Mouse (Mus musculus): ENCODE measurements around the gene Fam178b. TPM values are rescaled to one million over a fixed set of nuclear protein-coding genes. Genes with fewer than 3 reads are reported as not detected.
A peak's percentile ranks its signal among the peaks of the same experiment; 100 is the strongest.

The Fam178b gene
- total and polyA plus RNA-seq, 3 experiments, result not detected

DNA sequence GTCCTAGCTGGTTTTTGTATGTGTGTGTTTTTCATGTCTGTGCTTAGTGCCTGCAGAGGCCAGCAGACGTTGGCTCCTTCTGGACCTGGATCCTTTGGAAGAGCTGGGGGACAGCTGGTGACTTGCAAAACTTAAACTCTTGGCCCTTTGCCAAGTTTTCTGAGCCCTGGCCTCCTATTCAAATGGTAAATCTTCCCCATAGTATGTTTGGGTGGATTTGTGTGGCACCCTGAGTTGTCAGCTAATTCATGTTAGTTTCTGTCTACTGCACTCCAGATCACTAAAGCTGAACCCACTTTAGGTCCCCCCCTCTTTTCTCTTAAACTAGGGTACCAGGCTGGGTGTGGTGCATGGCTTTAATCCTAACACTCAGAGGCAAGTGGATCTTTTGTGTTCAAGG is 154.6 kb downstream of the Fam178b start:
- ATAC-seq (ENCODE audit: extremely low read depth, insufficient number of reproducible peaks, low FRiP score, poor library complexity, severe bottlenecking) (no peak), DNase-seq (ENCODE audit: low spot score) (peak; percentile 52)
- Histone ChIP-seq H3K27me3 (ENCODE audit: insufficient read depth, low read length) (no peaks in the 10 kb centered on the region; the same call in 1 of the 2 replicates), H3K4me3 (ENCODE audit: low read depth, low read length) (no peak overlapping the region), H3K36me3 (replicated peaks) (peaks cover 86% of the 10 kb centered on the region), H3K4me1 (ENCODE audit: insufficient read depth, low read depth, low read length) (peaks cover 14% of the 10 kb centered on the region), H3K9me3 (replicated peaks) (no peaks in the 10 kb centered on the region)
- TF ChIP-seq GATA1 (IDR thresholded peaks at IDR 0.05; ENCODE audit: borderline replicate concordance, low read length) (no peak), TAL1 (conservative IDR thresholded peaks at IDR 0.05; ENCODE audit: low read depth, low read length) (no peak), POLR2AphosphoS5 (IDR thresholded peaks at IDR 0.05; ENCODE audit: insufficient replicate concordance, low read depth, low read length) (no peak), CTCF (IDR thresholded peaks at IDR 0.05; ENCODE audit: low read depth, low read length) (no peak), GATA2 (IDR thresholded peaks at IDR 0.05; ENCODE audit: borderline replicate concordance, low read depth, low read length) (no peak)

DNA sequence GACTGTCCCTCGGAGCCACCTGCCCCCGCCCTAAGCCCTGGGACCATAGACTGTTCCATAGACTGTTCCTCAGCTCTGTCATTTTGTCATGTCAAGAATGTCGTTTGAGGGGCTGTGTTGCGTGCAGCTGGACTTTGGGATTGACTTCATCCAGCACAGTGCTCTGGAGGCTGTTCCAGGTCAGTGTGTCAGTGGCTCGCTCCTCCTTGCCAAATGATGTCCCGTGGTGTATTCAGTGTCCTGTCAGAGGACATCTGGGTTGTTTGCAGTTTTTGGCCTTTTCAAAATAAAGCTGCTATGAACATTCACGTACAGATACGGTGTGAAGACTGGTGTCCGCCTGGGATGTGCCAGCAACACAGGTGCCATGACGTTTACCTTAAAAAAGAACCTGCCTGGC is 156.1 kb downstream of the Fam178b start:
- DNase-seq (ENCODE audit: low spot score), result no peak
- no peak for ATAC-seq (ENCODE audit: extremely low read depth, insufficient number of reproducible peaks, low FRiP score, poor library complexity, severe bottlenecking)
- H3K27me3 ChIP-seq (ENCODE audit: insufficient read depth, low read length), result no peaks in the 10 kb centered on the region; the same call in 1 of the 2 replicates

DNA sequence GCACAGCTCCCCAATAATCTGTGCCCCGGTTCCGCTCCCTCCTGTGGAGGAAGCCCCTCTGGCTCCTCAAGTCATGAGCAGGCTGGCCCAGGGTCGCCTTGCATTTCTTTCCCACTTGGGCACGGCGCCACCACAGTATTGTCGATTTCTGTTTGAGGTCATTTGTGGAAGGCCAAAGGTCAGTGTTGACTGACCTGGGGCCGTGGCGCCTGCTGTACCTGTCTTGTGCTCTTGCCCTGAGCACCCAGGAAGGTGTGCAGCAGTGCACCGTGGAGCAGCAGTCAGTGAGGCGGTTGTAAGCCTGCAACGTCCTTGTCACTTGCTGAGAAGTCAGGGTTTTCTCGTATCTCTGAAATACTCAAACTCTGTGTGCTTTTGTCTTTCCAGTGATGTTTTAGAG is 157.2 kb downstream of the Fam178b start:
- peaks cover 87% of the 10 kb centered on the region for H3K36me3 ChIP-seq (replicated peaks)
- H3K4me3 ChIP-seq (ENCODE audit: low read depth, low read length), result no peak overlapping the region
- ATAC-seq (ENCODE audit: extremely low read depth, insufficient number of reproducible peaks, low FRiP score, poor library complexity, severe bottlenecking) (no peak), DNase-seq (ENCODE audit: low spot score) (no peak)
- no peaks in the 10 kb centered on the region for H3K4me1 ChIP-seq (ENCODE audit: insufficient read depth, low read depth, low read length)
- TF ChIP-seq GATA1 (IDR thresholded peaks at IDR 0.05; ENCODE audit: borderline replicate concordance, low read length), result no peak
- TF ChIP-seq POLR2AphosphoS5 (IDR thresholded peaks at IDR 0.05; ENCODE audit: insufficient replicate concordance, low read depth, low read length), result no peak
- TF ChIP-seq GATA2 (IDR thresholded peaks at IDR 0.05; ENCODE audit: borderline replicate concordance, low read depth, low read length), result no peak
- no peaks in the 10 kb centered on the region; the same call in 1 of the 2 replicates for H3K27me3 ChIP-seq (ENCODE audit: insufficient read depth, low read length)
- no peaks in the 10 kb centered on the region for H3K9me3 ChIP-seq (replicated peaks)

More for the DNA sequence above, 156.1 kb downstream of the Fam178b start:
- peaks cover 6% of the 10 kb centered on the region for H3K4me1 ChIP-seq (ENCODE audit: insufficient read depth, low read depth, low read length)
- no peak for TF ChIP-seq CTCF (IDR thresholded peaks at IDR 0.05; ENCODE audit: low read depth, low read length)
- TF ChIP-seq POLR2AphosphoS5 (IDR thresholded peaks at IDR 0.05; ENCODE audit: insufficient replicate concordance, low read depth, low read length), result no peak
- no peak for TF ChIP-seq GATA2 (IDR thresholded peaks at IDR 0.05; ENCODE audit: borderline replicate concordance, low read depth, low read length)
- TF ChIP-seq TAL1 (conservative IDR thresholded peaks at IDR 0.05; ENCODE audit: low read depth, low read length), result no peak
- TF ChIP-seq GATA1 (IDR thresholded peaks at IDR 0.05; ENCODE audit: borderline replicate concordance, low read length), result no peak
- no peak overlapping the region for H3K4me3 ChIP-seq (ENCODE audit: low read depth, low read length)
- no peaks in the 10 kb centered on the region for H3K9me3 ChIP-seq (replicated peaks)
- H3K36me3 ChIP-seq (replicated peaks), result peaks cover 87% of the 10 kb centered on the region

GRCm38 (mm10) chr1:36524058-36524457 is 158.9 kb downstream of the Fam178b start:
- Histone ChIP-seq H3K36me3 (replicated peaks) (peaks cover 91% of the 10 kb centered on the region), H3K27me3 (ENCODE audit: insufficient read depth, low read length) (no peaks in the 10 kb centered on the region), H3K9me3 (replicated peaks) (no peaks in the 10 kb centered on the region), H3K4me1 (ENCODE audit: insufficient read depth, low read depth, low read length) (0 out of 2 replicates have a peak, but pooled peaks cover 5% of the 10 kb centered on the region), H3K4me3 (ENCODE audit: low read depth, low read length) (no peak overlapping the region)
- ATAC-seq (ENCODE audit: extremely low read depth, insufficient number of reproducible peaks, low FRiP score, poor library complexity, severe bottlenecking) (no peak), DNase-seq (ENCODE audit: low spot score) (no peak)
- TF ChIP-seq GATA1 (IDR thresholded peaks at IDR 0.05; ENCODE audit: borderline replicate concordance, low read length), result no peak
- no peak for TF ChIP-seq CTCF (IDR thresholded peaks at IDR 0.05; ENCODE audit: low read depth, low read length)
- no peak for TF ChIP-seq POLR2AphosphoS5 (IDR thresholded peaks at IDR 0.05; ENCODE audit: insufficient replicate concordance, low read depth, low read length)

DNA sequence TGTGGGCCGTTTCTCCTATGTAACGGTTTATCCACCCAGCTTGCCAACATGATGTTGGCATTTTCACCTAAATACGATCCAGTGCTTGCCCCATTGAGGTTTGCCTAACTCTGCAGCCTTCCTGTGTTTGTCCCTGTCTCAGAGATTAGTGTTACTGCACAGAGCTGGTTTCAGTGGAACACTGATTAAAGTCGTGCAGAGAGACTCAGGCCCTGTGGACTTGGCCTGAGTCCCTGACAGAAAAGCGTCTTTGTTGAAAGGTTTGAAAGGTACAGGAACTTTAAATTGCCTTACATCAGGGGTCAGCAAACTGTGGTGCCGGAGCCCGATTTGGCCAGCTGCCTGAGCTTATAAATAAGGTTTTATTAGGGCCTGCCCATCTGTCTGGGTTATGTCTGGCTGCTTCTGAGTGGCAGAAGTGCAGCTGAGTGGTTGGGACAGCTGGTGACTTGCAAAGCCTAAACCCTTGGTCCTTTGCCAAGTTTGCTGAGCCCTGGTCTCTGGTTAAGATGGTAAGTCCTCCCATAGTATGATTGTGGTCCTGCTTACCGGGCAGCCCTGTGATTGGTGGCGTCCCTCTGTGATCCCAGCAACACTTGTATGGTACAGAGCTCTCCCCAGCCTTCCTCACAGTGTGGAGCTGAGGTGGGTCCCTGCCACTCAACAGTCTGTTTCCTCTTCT is 159.5 kb downstream of the Fam178b start:
- Histone ChIP-seq H3K4me3 (ENCODE audit: low read depth, low read length) (no peak overlapping the region), H3K27me3 (ENCODE audit: insufficient read depth, low read length) (no peaks in the 10 kb centered on the region), H3K4me1 (ENCODE audit: insufficient read depth, low read depth, low read length) (0 out of 2 replicates have a peak, but pooled peaks cover 9% of the 10 kb centered on the region), H3K9me3 (replicated peaks) (no peaks in the 10 kb centered on the region), H3K36me3 (replicated peaks) (peaks cover 95% of the 10 kb centered on the region)
- no peak for TF ChIP-seq POLR2AphosphoS5 (IDR thresholded peaks at IDR 0.05; ENCODE audit: insufficient replicate concordance, low read depth, low read length)
- no peak for TF ChIP-seq CTCF (IDR thresholded peaks at IDR 0.05; ENCODE audit: low read depth, low read length)
- no peak for TF ChIP-seq GATA2 (IDR thresholded peaks at IDR 0.05; ENCODE audit: borderline replicate concordance, low read depth, low read length)
- TF ChIP-seq TAL1 (conservative IDR thresholded peaks at IDR 0.05; ENCODE audit: low read depth, low read length), result no peak
- no peak for TF ChIP-seq GATA1 (IDR thresholded peaks at IDR 0.05; ENCODE audit: borderline replicate concordance, low read length)
- DNase-seq (ENCODE audit: low spot score) (no peak), ATAC-seq (ENCODE audit: extremely low read depth, insufficient number of reproducible peaks, low FRiP score, poor library complexity, severe bottlenecking) (no peak)

GRCm38 (mm10) chr1:36522210-36522609 is 160.8 kb downstream of the Fam178b start:
- no peaks in the 10 kb centered on the region for H3K9me3 ChIP-seq (replicated peaks)
- TF ChIP-seq GATA1 (IDR thresholded peaks at IDR 0.05; ENCODE audit: borderline replicate concordance, low read length) (no peak), TAL1 (conservative IDR thresholded peaks at IDR 0.05; ENCODE audit: low read depth, low read length) (no peak), POLR2AphosphoS5 (IDR thresholded peaks at IDR 0.05; ENCODE audit: insufficient replicate concordance, low read depth, low read length) (no peak), CTCF (IDR thresholded peaks at IDR 0.05; ENCODE audit: low read depth, low read length) (no peak), GATA2 (IDR thresholded peaks at IDR 0.05; ENCODE audit: borderline replicate concordance, low read depth, low read length) (no peak)
- no peak overlapping the region for H3K4me3 ChIP-seq (ENCODE audit: low read depth, low read length)
- no peak for DNase-seq (ENCODE audit: low spot score)
- ATAC-seq (ENCODE audit: extremely low read depth, insufficient number of reproducible peaks, low FRiP score, poor library complexity, severe bottlenecking), result no peak
- peaks cover 16% of the 10 kb centered on the region; the same call in 1 of the 2 replicates for H3K4me1 ChIP-seq (ENCODE audit: insufficient read depth, low read depth, low read length)
- peaks cover 100% of the 10 kb centered on the region for H3K36me3 ChIP-seq (replicated peaks)
- H3K27me3 ChIP-seq (ENCODE audit: insufficient read depth, low read length), result no peaks in the 10 kb centered on the region

Data from G1E (cell line).